In genomic region chr2:143918831-143919502, GRCm38 (mm10) we compare ENCODE assay signal across 15 mouse cellular contexts. TPM values are rescaled to one million over a fixed set of nuclear protein-coding genes. Genes with fewer than 3 reads are reported as not detected.
DNase-seq lines count a peak whose midpoint lies in the region; ATAC-seq lines count a peak whose summit lies in the region.
"Had no signal": no experiment of that assay in that cellular context is flagged by ENCODE, and none has a peak within 500 bp of the region (broad histone marks: within the 10 kb centered on the region; RNA-seq: fewer than 3 reads in every experiment).

No protein-coding gene starts in this region.

- H3K9ac ChIP-seq in heart, embryonic 13.5 days = peak overlapping the region; percentile 98
- no peak overlapping the region for H3K9ac ChIP-seq in intestine, embryonic 16.5 days (ENCODE audit: low read depth, low read length)
- H3K9ac ChIP-seq: embryonic facial prominence, embryonic 15.5 days; hindbrain, embryonic 15.5 days; neural tube, embryonic 12.5 days had no signal

- peak overlapping the region; percentile 54; the same call in 1 of the 2 replicates for H3K27ac ChIP-seq in heart, embryonic 13.5 days (replicated peaks)
- no peak overlapping the region for H3K27ac ChIP-seq in intestine, embryonic 16.5 days (ENCODE audit: low read length)
- no peak overlapping the region for H3K27ac ChIP-seq in midbrain, embryonic 10.5 days (replicated peaks)
- H3K27ac ChIP-seq: embryonic facial prominence, embryonic 15.5 days; hindbrain, embryonic 15.5 days; neural tube, embryonic 12.5 days had no signal

- peaks cover 61% of the 10 kb centered on the region for H3K4me1 ChIP-seq in heart, embryonic 13.5 days
- H3K4me1 ChIP-seq in intestine, embryonic 16.5 days (ENCODE audit: control insufficient read depth, insufficient read depth, low read length) = peaks cover 21% of the 10 kb centered on the region
- H3K4me1 ChIP-seq in midbrain, embryonic 10.5 days = peaks cover 31% of the 10 kb centered on the region

- H3K9me3 ChIP-seq in heart, embryonic 13.5 days = no peaks in the 10 kb centered on the region
- no peaks in the 10 kb centered on the region for H3K9me3 ChIP-seq in intestine, embryonic 16.5 days (ENCODE audit: control insufficient read depth, low read length)
- H3K9me3 ChIP-seq in midbrain, embryonic 10.5 days (replicated peaks) = no peaks in the 10 kb centered on the region
- H3K9me3 ChIP-seq: embryonic facial prominence, embryonic 15.5 days; G1E; hindbrain, embryonic 15.5 days; neural tube, embryonic 12.5 days had no signal

- H3K4me3 ChIP-seq in heart, embryonic 13.5 days = peak overlapping the region; percentile 95
- H3K4me3 ChIP-seq in intestine, embryonic 16.5 days (ENCODE audit: low read length) = no peak overlapping the region
- no peak overlapping the region for H3K4me3 ChIP-seq in midbrain, embryonic 10.5 days
- H3K4me3 ChIP-seq: embryonic facial prominence, embryonic 15.5 days; hindbrain, embryonic 15.5 days; neural tube, embryonic 12.5 days had no signal

- intact Hi-C loops in heart, postnatal 10 days (cut with DNase I) = loop anchor here (2.0 to 5.0 kb wide), 3 partner anchors 62 to 368 kb away; partner anchors contain the start of genes Mgme1 and Snx5

- ATAC-seq in heart, embryonic 13.5 days (ENCODE audit: extremely low read depth, insufficient number of reproducible peaks, low FRiP score, low TSS enrichment) = no peak
- no peak for ATAC-seq in intestine, embryonic 16.5 days

- H3K4me2 ChIP-seq in heart, embryonic 13.5 days = peak overlapping the region; percentile 69
- H3K4me2 ChIP-seq in intestine, embryonic 16.5 days (ENCODE audit: low read depth, low read length) = peak overlapping the region; percentile 65; the same call in 1 of the 2 replicates
- H3K4me2 ChIP-seq: hindbrain, embryonic 15.5 days; neural tube, embryonic 12.5 days had no signal

- DNase-seq in heart, postnatal 10 days = no peak
- peak; percentile 43 for DNase-seq in lung, postnatal 25 days (ENCODE audit: low spot score)
- no peak for DNase-seq in lung, postnatal 4 days
- DNase-seq in thymus, postnatal 25 days = no peak
- DNase-seq in thymus, postnatal 36 days = no peak
- DNase-seq in midbrain, embryonic 10.5 days (ENCODE audit: low spot score) = no peak
- DNase-seq: cerebellum, adult 8-10 months; right cerebral cortex, postnatal 25 days had no signal

- no peaks in the 10 kb centered on the region for H3K36me3 ChIP-seq in heart, embryonic 13.5 days
- no peaks in the 10 kb centered on the region for H3K36me3 ChIP-seq in intestine, embryonic 16.5 days (ENCODE audit: control insufficient read depth, insufficient read depth, low read length)
- no peaks in the 10 kb centered on the region for H3K36me3 ChIP-seq in midbrain, embryonic 10.5 days
- H3K36me3 ChIP-seq: embryonic facial prominence, embryonic 15.5 days; G1E; hindbrain, embryonic 15.5 days; neural tube, embryonic 12.5 days had no signal

- WGBS in heart, embryonic 13.5 days = 39% methylated on average over 4 of the region's 4 CpGs
- 55% methylated on average over 4 of the region's 4 CpGs for WGBS in intestine, embryonic 16.5 days
- WGBS in midbrain, embryonic 10.5 days = 65% methylated on average over 4 of the region's 4 CpGs

- H3K27me3 ChIP-seq in heart, embryonic 13.5 days (replicated peaks) = no peaks in the 10 kb centered on the region
- H3K27me3 ChIP-seq in intestine, embryonic 16.5 days (replicated peaks; ENCODE audit: control insufficient read depth, insufficient read depth, low read length) = no peaks in the 10 kb centered on the region
- no peaks in the 10 kb centered on the region for H3K27me3 ChIP-seq in midbrain, embryonic 10.5 days (ENCODE audit: low read depth, poor library complexity, severe bottlenecking)
- H3K27me3 ChIP-seq: embryonic facial prominence, embryonic 15.5 days; hindbrain, embryonic 15.5 days; neural tube, embryonic 12.5 days had no signal

RNA-seq across cellular contexts. Expression of gene Dstn, which starts 3.8 kb away (rescaled TPM):
- 860 and 905 TPM in 2 replicates for polyA plus RNA-seq in heart, embryonic 13.5 days (2015; fragmentation: Nextera tagmentation; extraction: Ambion mirVana)
- 100 to 1,000 TPM; 486 to 498 TPM for total RNA-seq in heart, postnatal 10 days (2021)
- polyA plus RNA-seq in intestine, embryonic 16.5 days (2015; fragmentation: Nextera tagmentation; extraction: Ambion mirVana) = 822 and 823 TPM in 2 replicates
- 314 and 333 TPM in 2 replicates for polyA plus RNA-seq in midbrain, embryonic 10.5 days (2016; fragmentation: Nextera tagmentation; extraction: Ambion mirVana)

RNA-seq across cellular contexts. Expression of gene Bfsp1, which starts 56.0 kb away (rescaled TPM):
- polyA plus RNA-seq in heart, embryonic 13.5 days (2015; fragmentation: Nextera tagmentation; extraction: Ambion mirVana) = 1.5 and 1.8 TPM in 2 replicates
- under 1 TPM; 0.62 to 0.82 TPM for total RNA-seq in heart, postnatal 10 days (2021)
- 5.2 and 5.4 TPM in 2 replicates for polyA plus RNA-seq in intestine, embryonic 16.5 days (2015; fragmentation: Nextera tagmentation; extraction: Ambion mirVana)
- 1.7 and 2.2 TPM in 2 replicates for polyA plus RNA-seq in midbrain, embryonic 10.5 days (2016; fragmentation: Nextera tagmentation; extraction: Ambion mirVana)
- total RNA-seq: megakaryocyte-erythroid progenitor cell, adult 5-6 weeks had no signal
- polyA plus RNA-seq: G1E had no signal
